ENCODE assay signal across 9 mouse cellular contexts in genomic region chr5:8366771-8367613, GRCm38 (mm10). TPM values are rescaled to one million over a fixed set of nuclear protein-coding genes. Genes with fewer than 3 reads are reported as not detected.
DNase-seq lines count a peak whose midpoint lies in the region; ATAC-seq and TF ChIP-seq lines count a peak whose summit lies in the region.
"Had no signal": no experiment of that assay in that cellular context is flagged by ENCODE, and none has a peak within 500 bp of the region (broad histone marks: within the 10 kb centered on the region; RNA-seq: fewer than 3 reads in every experiment).

No protein-coding gene starts in this region.

- TF ChIP-seq CTCF in kidney, adult 2 months (conservative IDR thresholded peaks at IDR 0.05; ENCODE audit: insufficient read depth, insufficient read length, low read depth, low read length) = no peak
- TF ChIP-seq CTCF in cerebellum, adult 2 months (IDR thresholded peaks at IDR 0.05; ENCODE audit: borderline replicate concordance, insufficient read depth, low read depth, low read length) = no peak

- no peak for TF ChIP-seq POLR2A in kidney, adult 2 months (IDR thresholded peaks at IDR 0.05; ENCODE audit: low read depth, low read length)
- TF ChIP-seq POLR2A in cerebellum, adult 2 months (IDR thresholded peaks at IDR 0.05; ENCODE audit: borderline replicate concordance, insufficient read depth, low read length) = no peak

- no peak overlapping the region for H3K27ac ChIP-seq in kidney, adult 2 months (ENCODE audit: insufficient read depth, low read depth, low read length)
- H3K27ac ChIP-seq in cerebellum, adult 2 months (ENCODE audit: insufficient read depth, low read length) = peak overlapping the region; percentile 85
- peak overlapping the region; percentile 43; the same call in 1 of the 2 replicates for H3K27ac ChIP-seq in neural tube, embryonic 12.5 days

- peak overlapping the region; percentile 82 for H3K4me2 ChIP-seq in neural tube, embryonic 12.5 days (replicated peaks)

- no peak for DNase-seq in kidney, adult 2 months
- no peak for DNase-seq in kidney, postnatal 36 days
- DNase-seq in cerebellum, adult 2 months = peak; percentile 74
- DNase-seq in left cerebral cortex, adult 8-10 months (ENCODE audit: low spot score in 2 of 2) = peak; percentile 32 to 45
- DNase-seq in B cell, adult 2 months = no peak

- peak overlapping the region; percentile 39 for H3K4me3 ChIP-seq in kidney, adult 2 months (ENCODE audit: insufficient read depth, low read depth, low read length)
- peak overlapping the region; percentile 97 for H3K4me3 ChIP-seq in cerebellum, adult 2 months (replicated peaks; ENCODE audit: insufficient read depth, low read depth, low read length)
- peak overlapping the region; percentile 71 for H3K4me3 ChIP-seq in neural tube, embryonic 12.5 days

- H3K4me1 ChIP-seq in kidney, adult 2 months (ENCODE audit: control insufficient read depth, insufficient read depth, low read length) = no peaks in the 10 kb centered on the region; the same call in 1 of the 2 replicates
- H3K4me1 ChIP-seq in cerebellum, adult 2 months (ENCODE audit: control insufficient read depth, insufficient read depth, low read length) = peaks cover 12% of the 10 kb centered on the region; the same call in 1 of the 2 replicates
- H3K4me1 ChIP-seq in neural tube, embryonic 12.5 days = peaks cover 7% of the 10 kb centered on the region

- no peaks in the 10 kb centered on the region for H3K9me3 ChIP-seq in neural tube, embryonic 12.5 days

- 11% methylated on average over 24 of the region's 25 CpGs for WGBS in kidney, adult 2 months
- WGBS in cerebellum, adult 2 months = under 1% methylated on average over 25 of the region's 25 CpGs
- 2% methylated on average over 25 of the region's 25 CpGs for whole genome bisulfite sequencing in neural tube, embryonic 12.5 days

- H3K9ac ChIP-seq in neural tube, embryonic 12.5 days = peak overlapping the region; percentile 76

- no peaks in the 10 kb centered on the region for H3K36me3 ChIP-seq in kidney, adult 2 months (ENCODE audit: control insufficient read depth, insufficient read depth, low read length)
- no peaks in the 10 kb centered on the region for H3K36me3 ChIP-seq in neural tube, embryonic 12.5 days

- ATAC-seq in frontal cortex, adult (ENCODE audit: low TSS enrichment) = peak; percentile 68
- peak; percentile 61 for ATAC-seq in neural tube, embryonic 12.5 days (ENCODE audit: low FRiP score, low read depth)
- ATAC-seq in monocyte, adult 5-6 weeks (replicated peaks; ENCODE audit: insufficient number of reproducible peaks, low FRiP score, low TSS enrichment, poor library complexity, severe bottlenecking) = no peak

- no peaks in the 10 kb centered on the region for H3K27me3 ChIP-seq in kidney, adult 2 months (replicated peaks; ENCODE audit: control insufficient read depth, insufficient read depth, low read length)
- H3K27me3 ChIP-seq in cerebellum, adult 2 months (ENCODE audit: control insufficient read depth, insufficient read depth, low read length) = no peaks in the 10 kb centered on the region
- H3K27me3 ChIP-seq in neural tube, embryonic 12.5 days (replicated peaks) = 0 out of 2 replicates have a peak, but pooled peaks cover 3% of the 10 kb centered on the region
- H3K27me3 ChIP-seq: CH12.LX had no signal

RNA-seq across cellular contexts. Expression of gene Adam22, which starts 1.0 kb away (rescaled TPM):
- polyA plus RNA-seq in kidney, adult 2 months (2012; rRNA removed) = 1.3 and 1.5 TPM in 2 replicates
- polyA plus RNA-seq in cerebellum, adult 2 months (2012; rRNA removed) = 98.1 and 105 TPM in 2 replicates
- total RNA-seq in left cerebral cortex, adult 8-10 months (2022) = 100 to 1,000 TPM; 194 to 214 (median 206) TPM
- polyA plus RNA-seq in neural tube, embryonic 12.5 days (2016; fragmentation: Nextera tagmentation; extraction: Ambion mirVana) = 22.3 and 25.1 TPM in 2 replicates
- total RNA-seq in monocyte, adult 5-6 weeks (2017) = 0.10 to 0.32 TPM in 2 of 3 replicates, not detected in the other

RNA-seq across cellular contexts. Expression of gene Dbf4, which starts 55.5 kb away (rescaled TPM):
- 0.72 and 1.1 TPM in 2 replicates for polyA plus RNA-seq in kidney, adult 2 months (2012; rRNA removed)
- 1.2 and 1.6 TPM in 2 replicates for polyA plus RNA-seq in cerebellum, adult 2 months (2012; rRNA removed)
- total RNA-seq in left cerebral cortex, adult 8-10 months (2022) = 1 to 10 TPM; 1.8 to 2.0 (median 1.9) TPM
- polyA plus RNA-seq in neural tube, embryonic 12.5 days (2016; fragmentation: Nextera tagmentation; extraction: Ambion mirVana) = 42.0 and 43.5 TPM in 2 replicates
- total RNA-seq in monocyte, adult 5-6 weeks (2017) = 47.4 to 70.3 TPM (median 66.5 TPM) in 3 replicates

RNA-seq across cellular contexts. Expression of gene Slc25a40, which starts 55.7 kb away (rescaled TPM):
- 2.0 and 2.2 TPM in 2 replicates for polyA plus RNA-seq in kidney, adult 2 months (2012; rRNA removed)
- 12.3 and 13.6 TPM in 2 replicates for polyA plus RNA-seq in cerebellum, adult 2 months (2012; rRNA removed)
- total RNA-seq in left cerebral cortex, adult 8-10 months (2022) = 10 to 100 TPM; 11.7 to 15.2 (median 14.3) TPM
- polyA plus RNA-seq in neural tube, embryonic 12.5 days (2016; fragmentation: Nextera tagmentation; extraction: Ambion mirVana) = 9.6 and 9.9 TPM in 2 replicates
- 6.6 to 19.0 TPM (median 10.3 TPM) in 3 replicates for total RNA-seq in monocyte, adult 5-6 weeks (2017)

Comparison
In these comparisons a context has a peak if more than half of its experiments do, and no peak if none do; other contexts are left out.
1. DNase-seq: peak in cerebellum, adult 2 months (2 of 2) and left cerebral cortex, adult 8-10 months (2 of 2); none in kidney, adult 2 months (single experiment), kidney, postnatal 36 days (0 of 2) and B cell, adult 2 months (0 of 2).
2. H3K4me3 ChIP-seq: peak in every context shown above with its lines; median percentile 97 in cerebellum, adult 2 months; 71 in neural tube, embryonic 12.5 days; 39 in kidney, adult 2 months.
3. RNA of gene Dbf4, which starts 55.5 kb away (polyA plus RNA-seq): 42.0 to 43.5 TPM in neural tube, embryonic 12.5 days; 1.2 to 1.6 TPM in cerebellum, adult 2 months and 0.72 to 1.1 TPM in kidney, adult 2 months; every median in the first group is over 10 times any median in the second.